Mouse (Mus musculus): Measurements from ENCODE around the gene Bin2. TPM values are rescaled to one million over a fixed set of nuclear protein-coding genes. Genes with fewer than 3 reads are reported as not detected.

Gene Bin2
- polyA plus RNA-seq, 1 experiment from 2014 or later: 3.2 TPM

GRCm38 (mm10) chr15:100701108-100701507 is 31.8 kb upstream of the Bin2 start:
- Histone ChIP-seq H3K36me3 (no peaks in the 10 kb centered on the region), H3K4me2 (no peak overlapping the region), H3K9ac (no peak overlapping the region), H3K4me3 (no peak overlapping the region), H3K27me3 (replicated peaks) (peaks cover 63% of the 10 kb centered on the region), H3K27ac (replicated peaks) (no peak overlapping the region), H3K9me3 (no peaks in the 10 kb centered on the region), H3K4me1 (peaks cover 10% of the 10 kb centered on the region)
- 56% methylated on average over 10 of the region's 10 CpGs for WGBS
- no peak for ATAC-seq (ENCODE audit: extremely low read depth, insufficient number of reproducible peaks, low FRiP score, low TSS enrichment)

- no peaks in the 10 kb centered on the region for H3K9me3 ChIP-seq
- no peaks in the 10 kb centered on the region for H3K36me3 ChIP-seq
- no peak overlapping the region for H3K4me2 ChIP-seq
- peaks cover 10% of the 10 kb centered on the region for H3K4me1 ChIP-seq
- H3K27ac ChIP-seq (replicated peaks): no peak overlapping the region
- H3K27me3 ChIP-seq (replicated peaks): peaks cover 63% of the 10 kb centered on the region
- 61% methylated on average over 5 of the region's 5 CpGs for WGBS
- no peak for ATAC-seq (ENCODE audit: extremely low read depth, insufficient number of reproducible peaks, low FRiP score, low TSS enrichment)
- H3K4me3 ChIP-seq: no peak overlapping the region
- H3K9ac ChIP-seq: no peak overlapping the region
Measured at GRCm38 (mm10) chr15:100700424-100700823, 31.1 kb upstream of the Bin2 start.

- no peak for ATAC-seq (ENCODE audit: extremely low read depth, insufficient number of reproducible peaks, low FRiP score, low TSS enrichment)
- peaks cover 9% of the 10 kb centered on the region for H3K4me1 ChIP-seq
- H3K9ac ChIP-seq: no peak overlapping the region
- no peaks in the 10 kb centered on the region for H3K9me3 ChIP-seq
- no peaks in the 10 kb centered on the region for H3K36me3 ChIP-seq
- WGBS: 65% methylated on average over 6 of the region's 6 CpGs
- H3K27me3 ChIP-seq (replicated peaks): peaks cover 55% of the 10 kb centered on the region
- no peak overlapping the region for H3K4me2 ChIP-seq
- no peak overlapping the region for H3K4me3 ChIP-seq
- H3K27ac ChIP-seq (replicated peaks): no peak overlapping the region
Measured at GRCm38 (mm10) chr15:100699386-100699785, 30.0 kb upstream of the Bin2 start.

GRCm38 (mm10) chr15:100698078-100698477 is 28.7 kb upstream of the Bin2 start:
- H3K27ac ChIP-seq (replicated peaks): no peak overlapping the region
- WGBS: 63% methylated on average over 10 of the region's 10 CpGs
- no peak overlapping the region for H3K4me2 ChIP-seq
- no peak overlapping the region for H3K9ac ChIP-seq
- no peak overlapping the region for H3K4me3 ChIP-seq
- H3K27me3 ChIP-seq (replicated peaks): peaks cover 43% of the 10 kb centered on the region
- no peaks in the 10 kb centered on the region for H3K4me1 ChIP-seq
- H3K9me3 ChIP-seq: no peaks in the 10 kb centered on the region
- no peak for ATAC-seq (ENCODE audit: extremely low read depth, insufficient number of reproducible peaks, low FRiP score, low TSS enrichment)
- no peaks in the 10 kb centered on the region for H3K36me3 ChIP-seq

- Histone ChIP-seq H3K9ac (no peak overlapping the region), H3K4me3 (no peak overlapping the region), H3K27me3 (replicated peaks) (peaks cover 17% of the 10 kb centered on the region), H3K4me2 (no peak overlapping the region), H3K4me1 (peaks cover 7% of the 10 kb centered on the region; the same call in 1 of the 2 replicates), H3K27ac (replicated peaks) (no peak overlapping the region), H3K36me3 (0 out of 2 replicates have a peak, but pooled peaks cover 3% of the 10 kb centered on the region), H3K9me3 (peaks cover 11% of the 10 kb centered on the region)
- 77% methylated on average over 9 of the region's 9 CpGs for WGBS
- no peak for ATAC-seq (ENCODE audit: extremely low read depth, insufficient number of reproducible peaks, low FRiP score, low TSS enrichment)
Measured at GRCm38 (mm10) chr15:100694406-100694805, 25.1 kb upstream of the Bin2 start.

GRCm38 (mm10) chr15:100691990-100692389 is 22.6 kb upstream of the Bin2 start:
- peaks cover 10% of the 10 kb centered on the region for H3K27me3 ChIP-seq (replicated peaks)
- H3K27ac ChIP-seq (replicated peaks): no peak overlapping the region
- peaks cover 11% of the 10 kb centered on the region for H3K9me3 ChIP-seq

GRCm38 (mm10) chr15:100687430-100687971 is 18.1 kb upstream of the Bin2 start, which contains the start of gene Cela1:
Gene Cela1 (minus strand): TSS chr15:100687921.
- H3K9ac ChIP-seq: 0 out of 2 replicates have a peak within 1 kb of the TSS, but pooled peaks have one; percentile 26
- peaks cover 11% of the 10 kb centered on the region for H3K9me3 ChIP-seq
- no peak within 1 kb of the TSS for H3K4me3 ChIP-seq
- 61% methylated on average over 8 of the region's 8 CpGs for WGBS
- peak within 1 kb of the TSS; percentile 30 for H3K4me2 ChIP-seq
- H3K4me1 ChIP-seq: peaks cover 28% of the 10 kb centered on the region
- peaks cover 15% of the 10 kb centered on the region for H3K27me3 ChIP-seq (replicated peaks)
- 0 out of 2 replicates have a peak, but pooled peaks cover 3% of the 10 kb centered on the region for H3K36me3 ChIP-seq
- H3K27ac ChIP-seq (replicated peaks): no peak within 1 kb of the TSS
- ATAC-seq (ENCODE audit: extremely low read depth, insufficient number of reproducible peaks, low FRiP score, low TSS enrichment): no peak

More at GRCm38 (mm10) chr15:100691990-100692389, 22.6 kb upstream of the Bin2 start:
- no peak overlapping the region for H3K9ac ChIP-seq
- no peak for ATAC-seq (ENCODE audit: extremely low read depth, insufficient number of reproducible peaks, low FRiP score, low TSS enrichment)
- H3K4me3 ChIP-seq: no peak overlapping the region
- 14% methylated on average over 3 of the region's 3 CpGs for WGBS
- H3K36me3 ChIP-seq: 0 out of 2 replicates have a peak, but pooled peaks cover 3% of the 10 kb centered on the region
- no peak overlapping the region for H3K4me2 ChIP-seq
- peaks cover 15% of the 10 kb centered on the region for H3K4me1 ChIP-seq

- Histone ChIP-seq H3K36me3 (0 out of 2 replicates have a peak, but pooled peaks cover 3% of the 10 kb centered on the region), H3K4me2 (peak overlapping the region; percentile 30), H3K27me3 (replicated peaks) (peaks cover 15% of the 10 kb centered on the region), H3K27ac (replicated peaks) (no peak overlapping the region), H3K4me3 (no peak overlapping the region), H3K4me1 (peaks cover 26% of the 10 kb centered on the region), H3K9me3 (peaks cover 11% of the 10 kb centered on the region), H3K9ac (0 out of 2 replicates have a peak overlapping the region, but pooled peaks have one; percentile 26)
- 33% methylated on average over 12 of the region's 12 CpGs for WGBS
- no peak for ATAC-seq (ENCODE audit: extremely low read depth, insufficient number of reproducible peaks, low FRiP score, low TSS enrichment)
Measured at GRCm38 (mm10) chr15:100686989-100687388, 17.6 kb upstream of the Bin2 start.

- ATAC-seq (ENCODE audit: extremely low read depth, insufficient number of reproducible peaks, low FRiP score, low TSS enrichment): no peak
- 72% methylated on average over 6 of the region's 6 CpGs for WGBS
- H3K4me1 ChIP-seq: peaks cover 21% of the 10 kb centered on the region
Measured at GRCm38 (mm10) chr15:100686434-100686833, 17.1 kb upstream of the Bin2 start.

GRCm38 (mm10) chr15:100685849-100686248 is 16.5 kb upstream of the Bin2 start:
- 62% methylated on average over 8 of the region's 8 CpGs for WGBS
- 0 out of 2 replicates have a peak, but pooled peaks cover 3% of the 10 kb centered on the region for H3K36me3 ChIP-seq
- H3K27me3 ChIP-seq (replicated peaks): peaks cover 15% of the 10 kb centered on the region
- H3K4me1 ChIP-seq: peaks cover 21% of the 10 kb centered on the region
- no peak overlapping the region for H3K4me2 ChIP-seq
- no peak overlapping the region for H3K4me3 ChIP-seq
- ATAC-seq (ENCODE audit: extremely low read depth, insufficient number of reproducible peaks, low FRiP score, low TSS enrichment): no peak
- H3K9me3 ChIP-seq: peaks cover 9% of the 10 kb centered on the region
- no peak overlapping the region for H3K9ac ChIP-seq
- no peak overlapping the region for H3K27ac ChIP-seq (replicated peaks)

More at GRCm38 (mm10) chr15:100686434-100686833, 17.1 kb upstream of the Bin2 start:
- H3K27me3 ChIP-seq (replicated peaks): peaks cover 15% of the 10 kb centered on the region
- peaks cover 11% of the 10 kb centered on the region for H3K9me3 ChIP-seq
- no peak overlapping the region for H3K27ac ChIP-seq (replicated peaks)
- no peak overlapping the region for H3K4me3 ChIP-seq
- no peak overlapping the region for H3K4me2 ChIP-seq
- 0 out of 2 replicates have a peak, but pooled peaks cover 3% of the 10 kb centered on the region for H3K36me3 ChIP-seq
- H3K9ac ChIP-seq: no peak overlapping the region

- Histone ChIP-seq H3K36me3 (0 out of 2 replicates have a peak, but pooled peaks cover 1% of the 10 kb centered on the region), H3K4me2 (0 out of 2 replicates have a peak overlapping the region, but pooled peaks have one; percentile 4), H3K27ac (replicated peaks) (no peak overlapping the region), H3K9ac (no peak overlapping the region), H3K4me1 (peaks cover 21% of the 10 kb centered on the region), H3K9me3 (peaks cover 3% of the 10 kb centered on the region; the same call in 1 of the 2 replicates), H3K27me3 (replicated peaks) (peaks cover 15% of the 10 kb centered on the region), H3K4me3 (no peak overlapping the region)
- 18% methylated on average over 13 of the region's 13 CpGs for WGBS
- ATAC-seq (ENCODE audit: extremely low read depth, insufficient number of reproducible peaks, low FRiP score, low TSS enrichment): no peak
Measured at GRCm38 (mm10) chr15:100685255-100685654, 15.9 kb upstream of the Bin2 start.

GRCm38 (mm10) chr15:100684450-100684849 is 15.1 kb upstream of the Bin2 start:
- no peak overlapping the region for H3K9ac ChIP-seq
- no peak for ATAC-seq (ENCODE audit: extremely low read depth, insufficient number of reproducible peaks, low FRiP score, low TSS enrichment)
- WGBS: 42% methylated on average over 10 of the region's 10 CpGs
- peaks cover 15% of the 10 kb centered on the region for H3K27me3 ChIP-seq (replicated peaks)
- no peaks in the 10 kb centered on the region for H3K9me3 ChIP-seq
- H3K4me1 ChIP-seq: peaks cover 21% of the 10 kb centered on the region
- peak overlapping the region; percentile 4; the same call in 1 of the 2 replicates for H3K4me2 ChIP-seq
- no peak overlapping the region for H3K4me3 ChIP-seq
- no peaks in the 10 kb centered on the region for H3K36me3 ChIP-seq
- no peak overlapping the region for H3K27ac ChIP-seq (replicated peaks)

Data from heart, embryonic 13.5 days (tissue).